Mouse (Mus musculus) frontal cortex, postnatal 36 days (tissue): ENCODE measurements around the gene Pigv.

Experiments
- DNase-seq, 2 experiments: peaks; one replicate each; pipeline ENCODE4 v3.0.0; 2022; ENCODE audit warnings: low spot score in 2 of 2

Pigv gene

DNA sequence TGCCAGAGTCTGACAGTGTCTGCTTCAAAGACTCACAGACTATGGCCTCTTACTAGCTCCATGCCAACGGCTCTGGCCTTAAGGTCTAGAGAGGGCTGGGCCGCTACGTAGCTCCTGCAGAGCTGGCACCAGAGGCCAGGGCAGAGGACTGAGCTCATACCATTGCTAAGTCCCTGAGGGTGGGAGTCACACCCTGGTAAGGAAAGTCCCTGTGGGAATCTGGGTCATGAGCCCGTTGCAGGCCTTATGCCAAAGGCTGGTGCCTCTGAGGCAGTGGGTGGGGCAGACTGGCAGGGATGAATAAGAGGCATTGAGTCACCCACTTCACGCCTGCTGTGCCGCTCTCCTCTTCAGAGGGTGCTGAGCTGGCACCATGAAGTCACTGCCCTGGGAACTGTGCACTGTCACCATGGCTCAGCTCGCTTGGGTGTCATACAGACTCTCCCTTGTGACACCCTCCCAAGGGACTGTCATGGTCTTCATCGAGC lies 58.1 kb downstream of the Pigv start:
- peak; percentile 77 to 79 for DNase-seq

DNA sequence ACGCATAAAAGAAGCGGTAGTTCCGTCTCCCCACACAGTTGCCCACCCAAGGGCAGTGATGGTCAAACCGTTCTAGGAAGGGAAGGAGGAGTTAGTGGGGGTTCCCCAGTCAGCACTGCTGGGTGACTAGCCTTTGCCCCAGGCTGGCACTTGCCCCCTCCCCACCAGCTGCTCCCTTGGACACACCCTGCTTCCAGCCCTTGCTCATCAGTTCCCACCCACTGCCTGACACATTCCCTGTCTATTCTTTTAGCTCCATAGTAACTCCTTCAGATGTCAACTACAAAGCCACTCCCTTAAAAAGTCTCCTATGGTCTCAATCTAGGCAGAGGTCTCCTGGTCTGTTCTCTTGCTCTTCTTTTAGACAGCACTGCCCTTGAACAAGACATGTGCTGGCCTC lies 58.6 kb downstream of the Pigv start:
- no peak for DNase-seq

DNA sequence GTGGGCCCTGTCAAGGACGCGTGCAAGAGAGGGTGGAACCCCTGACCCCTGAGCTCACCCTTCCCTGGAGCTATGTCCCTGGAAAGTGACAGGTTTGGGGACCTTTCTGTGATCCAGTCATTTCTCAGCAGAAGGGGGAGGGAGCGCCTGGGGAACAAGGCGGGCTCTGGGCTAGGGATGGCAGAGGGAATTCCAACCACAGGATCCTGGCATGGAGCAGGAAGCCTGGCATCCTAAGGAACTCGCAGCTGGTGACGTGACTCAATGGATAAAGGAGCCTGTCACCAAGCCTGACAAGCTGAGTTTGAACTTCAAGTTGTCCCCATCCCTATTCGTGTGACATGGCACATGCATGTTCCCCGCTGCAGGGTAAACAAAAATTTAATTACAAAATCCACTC lies 59.4 kb downstream of the Pigv start:
- DNase-seq = no peak

GRCm38 (mm10) chr4:133612416-133612815 lies 60.0 kb downstream of the Pigv start:
- no peak for DNase-seq

- no peak for DNase-seq
Measured at GRCm38 (mm10) chr4:133611815-133612214, 60.6 kb downstream of the Pigv start.
